Mouse (Mus musculus): ENCODE measurements around the gene H2-Oa. TPM values are rescaled to one million over a fixed set of nuclear protein-coding genes. Genes with fewer than 3 reads are reported as not detected.

Gene H2-Oa
- polyA plus RNA-seq, 1 experiment from 2014 or later, result 0.65 TPM

- Histone ChIP-seq H3K9me3 (no peaks in the 10 kb centered on the region), H3K9ac (peak overlapping the region; percentile 97), H3K4me1 (peaks cover 25% of the 10 kb centered on the region), H3K4me3 (peak overlapping the region; percentile 99), H3K27ac (peak overlapping the region; percentile 84), H3K4me2 (replicated peaks) (peak overlapping the region; percentile 98), H3K27me3 (no peaks in the 10 kb centered on the region), H3K36me3 (peaks cover 49% of the 10 kb centered on the region)
- WGBS, result under 1% methylated on average over 38 of the region's 38 CpGs
- no peak for ATAC-seq (ENCODE audit: low FRiP score, low read depth)
These were observed 26.7 kb downstream of the H2-Oa start for GRCm38 (mm10) chr17:34118873-34119248.

- H3K9ac ChIP-seq, result peak within 1 kb of the TSS; percentile 97
- no peaks in the 10 kb centered on the region for H3K27me3 ChIP-seq
- peak within 1 kb of the TSS; percentile 99 for H3K4me3 ChIP-seq
- peak; percentile 74 for ATAC-seq (ENCODE audit: low FRiP score, low read depth)
- no peaks in the 10 kb centered on the region for H3K9me3 ChIP-seq
- H3K4me1 ChIP-seq, result peaks cover 30% of the 10 kb centered on the region
- H3K27ac ChIP-seq, result peak within 1 kb of the TSS; percentile 100
- peak within 1 kb of the TSS; percentile 98 for H3K4me2 ChIP-seq (replicated peaks)
- under 1% methylated on average over 96 of the region's 96 CpGs for WGBS
- H3K36me3 ChIP-seq, result peaks cover 43% of the 10 kb centered on the region
These were observed 27.4 kb downstream of the H2-Oa start, which contains the start of gene H2-DMa for GRCm38 (mm10) chr17:34119249-34120179. Gene H2-DMa (plus strand): TSS chr17:34119541.

GRCm38 (mm10) chr17:34120180-34120723 lies 28.1 kb downstream of the H2-Oa start:
- H3K27ac ChIP-seq, result peak overlapping the region; percentile 100
- no peaks in the 10 kb centered on the region for H3K9me3 ChIP-seq
- H3K27me3 ChIP-seq, result no peaks in the 10 kb centered on the region
- ATAC-seq (ENCODE audit: low FRiP score, low read depth), result 0 out of 2 replicates have a peak, but pooled peaks have one; percentile 2
- H3K4me2 ChIP-seq (replicated peaks), result peak overlapping the region; percentile 98
- 1% methylated on average over 25 of the region's 42 CpGs for WGBS
- peaks cover 36% of the 10 kb centered on the region for H3K4me1 ChIP-seq
- H3K4me3 ChIP-seq, result peak overlapping the region; percentile 99
- peaks cover 35% of the 10 kb centered on the region for H3K36me3 ChIP-seq
- H3K9ac ChIP-seq, result peak overlapping the region; percentile 97

- Histone ChIP-seq H3K27me3 (no peaks in the 10 kb centered on the region), H3K9ac (peak overlapping the region; percentile 97), H3K36me3 (peaks cover 33% of the 10 kb centered on the region), H3K9me3 (no peaks in the 10 kb centered on the region), H3K4me3 (peak overlapping the region; percentile 99), H3K27ac (peak overlapping the region; percentile 100), H3K4me1 (peaks cover 30% of the 10 kb centered on the region), H3K4me2 (replicated peaks) (peak overlapping the region; percentile 98)
- ATAC-seq (ENCODE audit: low FRiP score, low read depth), result no peak
- WGBS, result under 1% methylated on average over 31 of the region's 31 CpGs
These were observed 28.7 kb downstream of the H2-Oa start for GRCm38 (mm10) chr17:34120814-34121171.

DNA sequence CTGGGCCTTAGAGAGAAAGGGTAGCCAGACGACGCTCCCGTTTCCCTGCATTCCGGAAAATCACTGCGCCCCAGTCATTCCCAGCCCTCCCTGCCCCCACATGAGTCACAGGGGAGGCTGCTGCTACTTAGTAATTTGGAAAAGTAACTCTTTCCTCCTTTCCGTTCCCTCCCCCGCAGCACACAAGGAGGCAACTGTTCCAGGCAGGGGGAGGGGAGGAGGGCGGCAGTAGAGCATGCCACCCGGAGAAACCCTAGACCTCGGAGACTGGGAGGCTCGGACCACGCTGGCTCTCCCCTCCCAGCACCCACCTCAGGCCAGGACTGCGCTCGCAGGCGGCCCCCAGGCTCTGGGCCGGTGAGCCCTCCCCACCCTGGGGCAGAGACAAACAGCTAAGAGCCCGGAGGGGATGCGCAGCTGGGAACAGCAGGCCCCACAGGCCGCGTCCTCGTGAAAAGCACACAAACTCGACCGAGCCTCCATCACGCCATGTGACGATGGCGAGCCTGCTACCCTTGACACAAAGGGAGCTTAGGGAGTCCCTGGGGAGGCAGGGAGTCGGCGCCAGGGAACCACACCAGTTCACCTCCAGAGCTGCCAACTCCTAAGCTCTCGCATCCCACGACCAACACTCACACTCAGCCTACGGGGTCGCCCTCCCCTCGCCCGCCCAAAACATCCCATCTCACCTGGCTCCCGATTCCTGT lies 29.2 kb downstream of the H2-Oa start:
- Histone ChIP-seq H3K27ac (peak overlapping the region; percentile 100), H3K4me1 (peaks cover 29% of the 10 kb centered on the region), H3K9me3 (no peaks in the 10 kb centered on the region), H3K4me3 (peak overlapping the region; percentile 99), H3K9ac (peak overlapping the region; percentile 97), H3K36me3 (peaks cover 32% of the 10 kb centered on the region), H3K4me2 (replicated peaks) (peak overlapping the region; percentile 98), H3K27me3 (no peaks in the 10 kb centered on the region)
- WGBS, result 0% methylated on average over 30 of the region's 35 CpGs
- peak; percentile 48 for ATAC-seq (ENCODE audit: low FRiP score, low read depth)

DNA sequence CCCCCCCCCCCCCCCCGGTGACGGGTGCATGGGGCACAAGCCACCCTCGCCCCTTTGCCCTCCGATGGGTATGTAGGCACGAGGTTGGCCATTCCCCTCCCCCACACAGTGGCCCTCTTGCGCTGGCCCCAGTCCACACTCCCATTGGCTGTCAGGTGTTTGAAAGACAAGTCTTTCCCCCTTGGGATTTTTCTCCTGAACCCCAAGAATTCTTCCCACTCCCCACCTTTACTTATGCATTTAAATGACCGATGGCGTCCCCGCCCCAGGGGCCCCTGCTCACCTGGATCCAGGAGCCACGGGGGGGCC lies 29.7 kb downstream of the H2-Oa start:
- H3K4me3 ChIP-seq, result peak overlapping the region; percentile 99
- H3K36me3 ChIP-seq, result peaks cover 29% of the 10 kb centered on the region
- peaks cover 29% of the 10 kb centered on the region for H3K4me1 ChIP-seq
- H3K27me3 ChIP-seq, result no peaks in the 10 kb centered on the region
- H3K27ac ChIP-seq, result peak overlapping the region; percentile 100
- H3K4me2 ChIP-seq (replicated peaks), result peak overlapping the region; percentile 98
- no peaks in the 10 kb centered on the region for H3K9me3 ChIP-seq
- WGBS, result 1% methylated on average over 7 of the region's 10 CpGs
- H3K9ac ChIP-seq, result peak overlapping the region; percentile 97
- no peak for ATAC-seq (ENCODE audit: low FRiP score, low read depth)

DNA sequence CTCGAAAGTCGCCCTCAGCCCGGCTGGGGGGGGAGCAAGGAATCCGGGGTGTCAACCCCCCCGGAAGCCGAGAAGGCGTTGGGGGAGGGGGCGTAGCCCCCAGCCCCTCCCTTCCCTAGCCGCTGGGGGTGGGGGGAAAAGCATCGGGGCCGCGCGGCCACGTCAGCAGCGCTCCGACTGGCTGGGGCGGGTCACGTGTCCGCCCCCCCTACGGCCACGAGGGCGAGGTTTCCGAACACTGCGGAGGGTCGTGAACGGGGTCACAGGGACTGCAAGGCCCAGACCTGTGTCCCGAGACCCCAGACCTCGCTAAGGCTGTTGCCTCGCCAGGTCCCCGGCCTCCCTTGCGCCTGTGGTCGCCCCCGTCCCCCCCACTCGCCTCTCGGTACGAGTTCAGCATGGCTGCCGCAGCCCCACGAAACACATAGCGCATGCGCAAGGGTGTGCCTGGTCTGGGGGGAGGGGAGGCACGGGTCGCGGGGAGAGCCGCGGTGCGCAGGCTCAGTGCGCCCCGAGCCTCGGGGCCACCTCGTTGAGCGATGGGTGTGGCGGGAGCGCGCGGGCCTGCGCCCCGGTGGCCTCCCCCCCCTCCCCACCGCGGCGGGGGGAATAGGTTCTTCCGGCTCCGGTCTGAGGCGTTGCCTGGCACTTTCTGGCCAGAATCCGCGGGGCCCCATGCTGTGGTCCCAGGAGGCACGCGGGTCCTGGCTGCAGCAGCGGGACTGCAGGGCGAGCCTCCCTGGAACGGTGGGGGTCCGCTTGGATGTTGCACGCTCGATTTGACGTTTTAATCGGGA lies 30.2 kb downstream of the H2-Oa start, which contains the start of gene Brd2:
Gene Brd2, minus strand, starts transcription at position 447 of the 797 bp plus-strand sequence.
- H3K27ac ChIP-seq, result peak within 1 kb of the TSS; percentile 100
- H3K4me2 ChIP-seq (replicated peaks), result peak within 1 kb of the TSS; percentile 98
- H3K4me3 ChIP-seq, result peak within 1 kb of the TSS; percentile 99
- peaks cover 25% of the 10 kb centered on the region for H3K36me3 ChIP-seq
- WGBS, result 2% methylated on average over 57 of the region's 75 CpGs
- ATAC-seq (ENCODE audit: low FRiP score, low read depth), result peak; percentile 58
- no peaks in the 10 kb centered on the region for H3K9me3 ChIP-seq
- H3K9ac ChIP-seq, result peak within 1 kb of the TSS; percentile 97
- peaks cover 30% of the 10 kb centered on the region for H3K4me1 ChIP-seq
- H3K27me3 ChIP-seq, result no peaks in the 10 kb centered on the region

GRCm38 (mm10) chr17:34123111-34123510 lies 31.0 kb downstream of the H2-Oa start:
- Histone ChIP-seq H3K9me3 (no peaks in the 10 kb centered on the region), H3K36me3 (peaks cover 18% of the 10 kb centered on the region), H3K9ac (peak overlapping the region; percentile 97), H3K4me3 (peak overlapping the region; percentile 99), H3K27me3 (no peaks in the 10 kb centered on the region), H3K4me1 (peaks cover 37% of the 10 kb centered on the region), H3K27ac (peak overlapping the region; percentile 100), H3K4me2 (replicated peaks) (peak overlapping the region; percentile 98)
- WGBS, result under 1% methylated on average over 7 of the region's 7 CpGs
- no peak for ATAC-seq (ENCODE audit: low FRiP score, low read depth)

DNA sequence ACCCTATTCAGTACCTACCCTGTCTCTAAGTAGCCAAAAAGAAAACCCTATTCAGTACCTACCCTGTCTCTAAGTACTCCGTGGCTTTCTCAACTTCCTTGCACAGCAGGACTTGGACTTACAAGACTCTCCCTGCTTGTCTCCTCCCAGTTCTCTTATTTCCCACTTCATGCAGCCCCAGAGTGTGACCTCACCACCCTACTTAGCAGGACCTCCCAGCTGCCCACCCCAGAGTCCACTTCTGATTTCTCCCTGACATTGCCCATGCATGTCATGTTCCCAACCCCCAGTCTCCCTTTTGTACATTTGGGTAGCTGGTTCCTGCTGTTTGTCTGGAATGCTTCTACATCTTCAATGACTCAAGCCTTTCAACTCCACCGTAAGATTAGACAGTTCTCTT lies 31.4 kb downstream of the H2-Oa start:
- H3K4me2 ChIP-seq (replicated peaks), result peak overlapping the region; percentile 98
- H3K27ac ChIP-seq, result peak overlapping the region; percentile 100
- ATAC-seq (ENCODE audit: low FRiP score, low read depth), result no peak
- peaks cover 41% of the 10 kb centered on the region for H3K4me1 ChIP-seq
- peak overlapping the region; percentile 97 for H3K9ac ChIP-seq
- H3K9me3 ChIP-seq, result no peaks in the 10 kb centered on the region
- H3K27me3 ChIP-seq, result no peaks in the 10 kb centered on the region
- peaks cover 14% of the 10 kb centered on the region for H3K36me3 ChIP-seq
- peak overlapping the region; percentile 99 for H3K4me3 ChIP-seq
- 12% methylated on average over 2 of the region's 2 CpGs for WGBS

GRCm38 (mm10) chr17:34124649-34125048 lies 32.5 kb downstream of the H2-Oa start:
- peak overlapping the region; percentile 98 for H3K4me2 ChIP-seq (replicated peaks)

DNA sequence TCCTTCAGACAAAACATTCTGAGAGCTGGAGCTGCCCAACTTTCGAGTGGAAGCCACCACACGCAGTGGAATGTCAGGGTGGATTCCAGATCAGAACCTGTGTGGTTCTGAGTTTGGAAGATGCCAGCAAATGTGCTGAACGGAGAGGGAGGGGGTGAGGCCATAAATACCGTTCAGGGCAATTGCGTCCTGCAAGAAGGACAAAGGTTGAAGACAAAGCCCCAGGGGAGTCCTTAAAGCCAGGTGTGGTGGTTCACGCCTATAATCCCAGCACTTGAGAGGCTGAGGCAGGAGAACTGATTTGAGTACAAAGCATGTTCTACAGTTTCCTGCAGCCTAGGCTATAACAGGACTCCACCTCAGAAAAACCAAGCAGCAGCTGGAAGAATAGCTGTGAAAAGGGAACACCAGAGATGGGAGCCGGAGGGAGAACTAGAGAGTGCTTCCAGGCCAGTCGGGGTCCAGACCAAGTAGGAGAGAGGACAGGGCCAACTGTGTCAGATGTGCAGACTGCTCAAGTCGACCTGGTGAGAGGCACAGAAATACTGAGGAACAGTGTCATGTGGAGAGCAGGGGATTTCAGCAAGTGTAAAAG lies 34.8 kb downstream of the H2-Oa start:
- ATAC-seq (ENCODE audit: low FRiP score, low read depth), result no peak
- Histone ChIP-seq H3K9ac (peak overlapping the region; percentile 25; the same call in 1 of the 2 replicates), H3K27ac (peak overlapping the region; percentile 55; the same call in 1 of the 2 replicates), H3K4me2 (replicated peaks) (0 out of 2 replicates have a peak overlapping the region, but pooled peaks have one; percentile 11), H3K4me3 (no peak overlapping the region), H3K4me1 (peaks cover 53% of the 10 kb centered on the region), H3K36me3 (peaks cover 9% of the 10 kb centered on the region), H3K9me3 (no peaks in the 10 kb centered on the region), H3K27me3 (no peaks in the 10 kb centered on the region)
- 41% methylated on average over 9 of the region's 9 CpGs for WGBS

More at GRCm38 (mm10) chr17:34124649-34125048, 32.5 kb downstream of the H2-Oa start:
- H3K9ac ChIP-seq, result no peak overlapping the region
- WGBS, result 85% methylated on average over 6 of the region's 6 CpGs
- no peaks in the 10 kb centered on the region for H3K9me3 ChIP-seq
- no peak for ATAC-seq (ENCODE audit: low FRiP score, low read depth)
- H3K27me3 ChIP-seq, result no peaks in the 10 kb centered on the region
- peaks cover 9% of the 10 kb centered on the region for H3K36me3 ChIP-seq
- H3K4me3 ChIP-seq, result no peak overlapping the region
- H3K4me1 ChIP-seq, result peaks cover 53% of the 10 kb centered on the region
- no peak overlapping the region for H3K27ac ChIP-seq
